Mouse (Mus musculus) kidney, postnatal 0 days (tissue): Measurements from ENCODE around the gene Higd2a. TPM values are rescaled to one million over a fixed set of nuclear protein-coding genes. Genes with fewer than 3 reads are reported as not detected.
A peak's percentile ranks its signal among the peaks of the same experiment; 100 is the strongest.
"Not testable (repeated sequence)": the region's sequence is repeated elsewhere in the genome, so short reads cannot be mapped to it uniquely, and the experiment has no call there.

ENCODE experiments used
- ATAC-seq: fragments of 200-750 bp; cut with Nextera tagmentation; replicated peaks from 2 replicates; pipeline ENCODE4 v1.8.0; 2017; ENCODE audit warnings: low read depth, moderate number of reproducible peaks, moderate TSS enrichment, moderate library complexity; ENCODE audit not compliant: low FRiP score
- DNase-seq: peaks from one replicate; pipeline ENCODE4 v3.0.0-alpha.2; 2016; ENCODE audit warnings: low spot score
- H3K27ac ChIP-seq: fragments of 300-500 bp; sonication (generic); 2 replicates; pipeline ENCODE4 v1.5.1; 2014; ENCODE audit warnings: mild to moderate bottlenecking
- H3K27me3 ChIP-seq: fragments of 300-500 bp; sonication (generic); 2 replicates; pipeline ENCODE4 v1.6.1; 2014; ENCODE audit warnings: low read length, mixed read lengths; ENCODE audit not compliant: insufficient read depth
- H3K36me3 ChIP-seq: fragments of 300-500 bp; sonication (generic); 2 replicates; pipeline ENCODE4 v1.6.1; 2014; ENCODE audit warnings: low read length, mixed read lengths; ENCODE audit not compliant: insufficient read depth
- H3K4me1 ChIP-seq: fragments of 300-500 bp; sonication (generic); replicated peaks from 2 replicates; pipeline ENCODE4 v1.6.1; 2014; ENCODE audit warnings: antibody characterized with exemption, low read length, mixed read lengths; ENCODE audit not compliant: insufficient read depth
- H3K4me2 ChIP-seq: fragments of 300-500 bp; sonication (generic); 2 replicates; pipeline ENCODE4 v1.6.1; 2014; ENCODE audit warnings: mild to moderate bottlenecking, low read length, moderate library complexity, mixed read lengths
- H3K4me3 ChIP-seq: fragments of 300-500 bp; sonication (generic); replicated peaks from 2 replicates; pipeline ENCODE4 v1.5.1; 2014; ENCODE audit warnings: low read depth, low read length
- H3K9ac ChIP-seq: fragments of 300-500 bp; sonication (generic); 2 replicates; pipeline ENCODE4 v1.6.1; 2014; ENCODE audit warnings: low read depth, low read length
- H3K9me3 ChIP-seq: fragments of 300-500 bp; sonication (generic); replicated peaks from 2 replicates; pipeline ENCODE4 v1.6.1; 2016; ENCODE audit warnings: low read length, inconsistent platforms, mixed read lengths
- CTCF ChIP-seq: IDR thresholded peaks from 2 replicates; pipeline ENCODE4 v1.5.1; 2016; ENCODE audit warnings: antibody characterized with exemption, low read depth, mild to moderate bottlenecking, moderate library complexity
- WGBS: fragments of 180-500 bp; shearing (Covaris S2); extraction: QIAGEN DNeasy Blood & Tissue Kit; methylation state at CpG from one replicate; pipeline ENCODE4 v1.1.7; 2014; 5-methylcytosine and 5-hydroxymethylcytosine counted together
- polyA plus RNA-seq: library from polyadenylated mRNA; unstranded; fragments of >200 nt; fragmentation: Nextera tagmentation; extraction: Ambion mirVana; gene quantifications from 2 replicates; pipeline ENCODE4 v1.2.1, GENCODE M21; 2015

Gene Higd2a
- polyA plus RNA-seq, 1 experiment from 2014 or later = 317 TPM

DNA sequence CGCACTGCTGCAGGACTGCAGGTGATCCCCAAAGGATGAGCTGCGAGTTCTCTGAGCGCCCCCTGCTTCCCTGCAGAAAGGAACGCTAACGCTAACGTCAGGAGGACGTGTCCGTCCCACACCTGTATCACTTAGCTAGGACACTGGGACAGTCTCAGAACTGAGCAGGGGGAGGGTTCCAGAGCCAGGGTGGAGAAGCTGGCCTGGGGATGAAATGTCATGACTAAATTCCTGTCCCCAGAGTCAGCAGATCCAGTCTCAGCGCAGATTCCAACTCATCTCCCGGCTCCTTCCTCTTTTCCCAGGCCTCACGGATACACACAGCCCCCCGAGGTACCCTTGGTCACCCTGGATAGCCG, 20.6 kb downstream of the Higd2a start:
- no peak for TF ChIP-seq CTCF
- Histone ChIP-seq H3K9ac (peak overlapping the region; percentile 87), H3K27me3 (no peaks in the 10 kb centered on the region), H3K4me3 (peak overlapping the region; percentile 77), H3K9me3 (no peaks in the 10 kb centered on the region), H3K4me2 (peak overlapping the region; percentile 95), H3K27ac (peak overlapping the region; percentile 76), H3K36me3 (no peaks in the 10 kb centered on the region), H3K4me1 (peaks cover 6% of the 10 kb centered on the region; the same call in 1 of the 2 replicates)
- 9% methylated on average over 13 of the region's 13 CpGs for WGBS
- DNase-seq (peak; percentile 34), ATAC-seq (peak; percentile 9; the same call in 1 of the 2 replicates)

GRCm38 (mm10) chr13:54610972-54611754, 21.2 kb downstream of the Higd2a start, which contains the start of gene Cltb:
TSS of gene Cltb (minus strand) at chr13:54611344.
- Histone ChIP-seq H3K9ac (peak within 1 kb of the TSS; percentile 87), H3K36me3 (no peaks in the 10 kb centered on the region), H3K4me2 (peak within 1 kb of the TSS; percentile 95), H3K4me1 (peaks cover 6% of the 10 kb centered on the region; the same call in 1 of the 2 replicates), H3K27me3 (no peaks in the 10 kb centered on the region), H3K4me3 (peak within 1 kb of the TSS; percentile 77), H3K9me3 (no peaks in the 10 kb centered on the region), H3K27ac (peak within 1 kb of the TSS; percentile 76)
- TF ChIP-seq CTCF = no peak
- WGBS = 1% methylated on average over 57 of the region's 66 CpGs
- ATAC-seq = peak; percentile 75
- peak; percentile 84 for DNase-seq

- H3K27ac ChIP-seq, H3K9ac ChIP-seq, H3K4me2 ChIP-seq, H3K27me3 ChIP-seq, H3K9me3 ChIP-seq, H3K4me1 ChIP-seq, DNase-seq, H3K4me3 ChIP-seq, ATAC-seq, H3K36me3 ChIP-seq: not testable (repeated sequence)
- 86% methylated on average over 8 of the region's 8 CpGs for WGBS
- peak; percentile 41 for TF ChIP-seq CTCF
Observed at GRCm38 (mm10) chr13:54613141-54613540, 23.1 kb downstream of the Higd2a start.

DNA sequence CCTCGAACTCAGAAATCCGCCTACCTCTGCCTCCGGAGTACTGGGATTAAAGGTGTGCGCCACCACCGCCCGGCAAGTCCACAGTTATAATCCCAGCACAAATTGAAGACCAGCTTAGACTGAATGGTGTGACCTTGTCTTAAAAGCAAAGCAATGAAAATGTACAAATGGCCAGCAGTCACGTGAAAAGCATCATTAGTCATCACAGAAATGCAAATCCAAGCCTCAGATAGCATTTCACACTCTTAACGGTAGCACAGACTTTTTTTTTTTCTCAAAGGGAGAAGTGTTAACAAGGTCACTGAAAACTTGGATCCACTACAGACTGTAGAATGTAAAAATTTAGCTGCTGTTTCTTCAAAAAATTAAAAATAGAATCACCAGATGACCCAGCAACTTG, 26.3 kb downstream of the Higd2a start:
- Histone ChIP-seq H3K36me3 (no peaks in the 10 kb centered on the region), H3K4me1 (no peaks in the 10 kb centered on the region), H3K27me3 (no peaks in the 10 kb centered on the region), H3K4me2 (no peak overlapping the region), H3K9ac (no peak overlapping the region), H3K4me3 (no peak overlapping the region), H3K27ac (no peak overlapping the region), H3K9me3 (no peaks in the 10 kb centered on the region)
- 79% methylated on average over 8 of the region's 8 CpGs for WGBS
- ATAC-seq (no peak), DNase-seq (no peak)
- no peak for TF ChIP-seq CTCF

DNA sequence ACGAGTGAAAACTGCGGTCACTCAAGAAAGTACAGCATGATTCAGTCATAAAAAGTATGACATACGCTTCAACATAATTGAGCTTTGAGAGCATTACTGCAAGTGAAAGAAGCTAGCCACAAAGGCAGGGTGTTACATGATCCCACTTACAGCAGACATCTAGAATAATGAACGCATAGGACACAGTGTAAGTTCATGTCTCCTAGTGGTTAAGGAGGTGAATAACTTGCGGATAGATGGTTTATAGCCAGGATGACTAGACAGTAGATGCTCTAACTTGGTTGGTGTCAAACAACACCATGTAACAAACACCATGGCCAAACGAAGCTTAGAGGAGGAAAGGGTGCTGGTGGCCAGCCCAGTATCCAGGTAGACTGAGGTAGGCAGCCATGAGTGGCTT, 27.0 kb downstream of the Higd2a start:
- Histone ChIP-seq H3K4me1 (no peaks in the 10 kb centered on the region), H3K4me2 (no peak overlapping the region), H3K9me3 (no peaks in the 10 kb centered on the region), H3K27me3 (no peaks in the 10 kb centered on the region), H3K27ac (no peak overlapping the region), H3K36me3 (no peaks in the 10 kb centered on the region), H3K4me3 (no peak overlapping the region), H3K9ac (no peak overlapping the region)
- no peak for DNase-seq
- no peak for ATAC-seq
- 55% methylated on average over 6 of the region's 6 CpGs for WGBS
- peak; percentile 32; the same call in 1 of the 2 replicates for TF ChIP-seq CTCF

- ATAC-seq (peak; percentile 98), DNase-seq (peak; percentile 97)
- Histone ChIP-seq H3K27me3 (no peaks in the 10 kb centered on the region), H3K4me2 (peak within 1 kb of the TSS; percentile 85), H3K9ac (peak within 1 kb of the TSS; percentile 90), H3K27ac (peak within 1 kb of the TSS; percentile 81), H3K4me3 (peak within 1 kb of the TSS; percentile 99), H3K4me1 (0 out of 2 replicates have a peak, but pooled peaks cover 7% of the 10 kb centered on the region), H3K9me3 (no peaks in the 10 kb centered on the region), H3K36me3 (no peaks in the 10 kb centered on the region)
- peak; percentile 99 for TF ChIP-seq CTCF
- WGBS = 11% methylated on average over 44 of the region's 44 CpGs
Observed at GRCm38 (mm10) chr13:54621155-54621932, 31.3 kb downstream of the Higd2a start, which contains the start of gene Faf2. TSS of gene Faf2 (plus strand) at chr13:54621784.
